Mouse (Mus musculus) heart, embryonic 15.5 days (tissue): Measurements from ENCODE around the gene Dop1b. TPM values are rescaled to one million over a fixed set of nuclear protein-coding genes. Genes with fewer than 3 reads are reported as not detected.

Experiments used
- ATAC-seq: fragments of 200-750 bp; cut with Nextera tagmentation; replicated peaks from 2 replicates; pipeline ENCODE4 v1.8.0; 2017; ENCODE audit warnings: low read depth, moderate TSS enrichment; ENCODE audit not compliant: insufficient number of reproducible peaks, insufficient read depth, low FRiP score
- H3K27ac ChIP-seq: fragments of 300-500 bp; sonication (generic); 2 replicates; pipeline ENCODE4 v1.5.1; 2015; ENCODE audit warnings: mild to moderate bottlenecking, inconsistent platforms
- H3K27me3 ChIP-seq: fragments of 300-500 bp; sonication (generic); 2 replicates; pipeline ENCODE4 v1.6.1; 2015; ENCODE audit warnings: inconsistent platforms
- H3K36me3 ChIP-seq: fragments of 300-500 bp; sonication (generic); 2 replicates; pipeline ENCODE4 v1.6.1; 2015; ENCODE audit warnings: mild to moderate bottlenecking, inconsistent platforms
- H3K4me1 ChIP-seq: fragments of 300-500 bp; sonication (generic); replicated peaks from 2 replicates; pipeline ENCODE4 v1.6.1; 2015; ENCODE audit warnings: inconsistent platforms
- H3K4me2 ChIP-seq: fragments of 300-500 bp; sonication (generic); 2 replicates; pipeline ENCODE4 v1.6.1; 2015; ENCODE audit warnings: inconsistent platforms, mild to moderate bottlenecking, moderate library complexity
- H3K4me3 ChIP-seq: fragments of 300-500 bp; sonication (generic); 2 replicates; pipeline ENCODE4 v1.5.1; 2015; ENCODE audit warnings: mild to moderate bottlenecking, inconsistent platforms
- H3K9ac ChIP-seq: fragments of 300-500 bp; sonication (generic); 2 replicates; pipeline ENCODE4 v1.6.1; 2015; ENCODE audit warnings: mild to moderate bottlenecking, inconsistent platforms
- H3K9me3 ChIP-seq: fragments of 300-500 bp; sonication (generic); replicated peaks from 2 replicates; pipeline ENCODE4 v1.6.1; 2016; ENCODE audit warnings: inconsistent platforms
- WGBS: fragments of 180-500 bp; shearing (Covaris S2); methylation state at CpG from one replicate; pipeline ENCODE4 v1.1.7; 2015; ENCODE audit warnings: mixed read lengths; 5-methylcytosine and 5-hydroxymethylcytosine counted together
- polyA plus RNA-seq: library from polyadenylated mRNA; unstranded; fragments of >200 nt; fragmentation: Nextera tagmentation; extraction: Ambion mirVana; gene quantifications from 2 replicates; pipeline ENCODE4 v1.2.1, GENCODE M21; 2015

Gene Dop1b
- polyA plus RNA-seq, 1 experiment from 2014 or later = 8.3 TPM

GRCm38 (mm10) chr16:93784175-93784574 is 72.5 kb downstream of the Dop1b start:
- no peak for ATAC-seq
- Histone ChIP-seq H3K36me3 (0 out of 2 replicates have a peak, but pooled peaks cover 5% of the 10 kb centered on the region), H3K9ac (no peak overlapping the region), H3K4me2 (no peak overlapping the region), H3K9me3 (no peaks in the 10 kb centered on the region; the same call in 1 of the 2 replicates), H3K4me3 (no peak overlapping the region), H3K27me3 (no peaks in the 10 kb centered on the region), H3K4me1 (0 out of 2 replicates have a peak, but pooled peaks cover 5% of the 10 kb centered on the region), H3K27ac (no peak overlapping the region)
- WGBS = 89% methylated on average over 7 of the region's 7 CpGs

GRCm38 (mm10) chr16:93785805-93786204 is 74.1 kb downstream of the Dop1b start:
- 0 out of 2 replicates have a peak, but pooled peaks cover 5% of the 10 kb centered on the region for H3K36me3 ChIP-seq
- no peaks in the 10 kb centered on the region; the same call in 1 of the 2 replicates for H3K9me3 ChIP-seq
- H3K9ac ChIP-seq = no peak overlapping the region
- WGBS = 8% methylated on average over 9 of the region's 9 CpGs
- H3K4me2 ChIP-seq = no peak overlapping the region
- 0 out of 2 replicates have a peak, but pooled peaks cover 5% of the 10 kb centered on the region for H3K4me1 ChIP-seq
- no peak overlapping the region for H3K4me3 ChIP-seq
- H3K27ac ChIP-seq = no peak overlapping the region
- H3K27me3 ChIP-seq = no peaks in the 10 kb centered on the region
- peak; percentile 72 for ATAC-seq

- no peak for ATAC-seq
- Histone ChIP-seq H3K4me2 (no peak overlapping the region), H3K4me1 (no peaks in the 10 kb centered on the region), H3K9ac (no peak overlapping the region), H3K4me3 (no peak overlapping the region), H3K9me3 (no peaks in the 10 kb centered on the region; the same call in 1 of the 2 replicates), H3K27ac (no peak overlapping the region), H3K36me3 (0 out of 2 replicates have a peak, but pooled peaks cover 5% of the 10 kb centered on the region), H3K27me3 (no peaks in the 10 kb centered on the region)
- 89% methylated on average over 4 of the region's 4 CpGs for WGBS
Observed at GRCm38 (mm10) chr16:93788388-93788787, 76.7 kb downstream of the Dop1b start.

GRCm38 (mm10) chr16:93788881-93789280 is 77.2 kb downstream of the Dop1b start:
- no peak for ATAC-seq
- 94% methylated on average over 8 of the region's 8 CpGs for WGBS
- no peaks in the 10 kb centered on the region for H3K27me3 ChIP-seq
- no peaks in the 10 kb centered on the region for H3K4me1 ChIP-seq
- H3K4me2 ChIP-seq = no peak overlapping the region
- H3K9me3 ChIP-seq = no peaks in the 10 kb centered on the region; the same call in 1 of the 2 replicates
- H3K36me3 ChIP-seq = 0 out of 2 replicates have a peak, but pooled peaks cover 5% of the 10 kb centered on the region
- no peak overlapping the region for H3K27ac ChIP-seq
- H3K9ac ChIP-seq = no peak overlapping the region
- no peak overlapping the region for H3K4me3 ChIP-seq

- Histone ChIP-seq H3K9ac (no peak overlapping the region), H3K4me3 (no peak overlapping the region), H3K4me2 (no peak overlapping the region), H3K9me3 (no peaks in the 10 kb centered on the region), H3K4me1 (no peaks in the 10 kb centered on the region), H3K36me3 (no peaks in the 10 kb centered on the region), H3K27ac (no peak overlapping the region), H3K27me3 (no peaks in the 10 kb centered on the region)
- no peak for ATAC-seq
- 36% methylated on average over 5 of the region's 5 CpGs for WGBS
Observed at GRCm38 (mm10) chr16:93789971-93790755, 78.5 kb downstream of the Dop1b start.

GRCm38 (mm10) chr16:93792981-93793630 is 81.4 kb downstream of the Dop1b start:
- Histone ChIP-seq H3K4me1 (peaks cover 8% of the 10 kb centered on the region), H3K4me3 (no peak overlapping the region)
- 60% methylated on average over 15 of the region's 15 CpGs for WGBS

DNA sequence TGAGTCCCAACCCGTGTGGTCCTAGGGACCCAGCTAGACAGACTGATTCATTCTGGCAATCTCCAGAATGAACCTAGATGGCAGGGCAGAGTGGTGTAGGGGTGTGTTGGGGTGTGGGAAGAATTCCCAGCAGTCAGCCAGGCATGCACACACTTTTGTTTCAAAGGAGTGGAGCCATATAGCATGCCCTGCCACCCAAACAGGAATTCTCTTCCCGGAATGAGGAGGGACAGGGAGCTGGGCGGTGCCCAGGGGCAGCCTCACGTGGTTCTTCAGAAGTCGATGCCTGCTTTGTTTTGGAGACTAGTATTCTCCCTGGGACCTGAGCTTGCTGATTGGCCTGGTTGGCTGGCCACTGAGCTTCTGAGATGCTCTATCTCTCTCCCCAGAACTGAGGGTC is 83.1 kb downstream of the Dop1b start:
- WGBS = 72% methylated on average over 5 of the region's 5 CpGs
- no peak overlapping the region for H3K4me3 ChIP-seq
- no peak overlapping the region for H3K27ac ChIP-seq
- H3K9me3 ChIP-seq = no peaks in the 10 kb centered on the region
- ATAC-seq = no peak
- no peak overlapping the region for H3K9ac ChIP-seq
- no peaks in the 10 kb centered on the region for H3K36me3 ChIP-seq
- H3K4me2 ChIP-seq = no peak overlapping the region
- H3K27me3 ChIP-seq = no peaks in the 10 kb centered on the region
- H3K4me1 ChIP-seq = peaks cover 8% of the 10 kb centered on the region

More at GRCm38 (mm10) chr16:93792981-93793630, 81.4 kb downstream of the Dop1b start:
- H3K9me3 ChIP-seq = no peaks in the 10 kb centered on the region
- H3K36me3 ChIP-seq = no peaks in the 10 kb centered on the region
- no peak overlapping the region for H3K27ac ChIP-seq
- H3K9ac ChIP-seq = no peak overlapping the region
- H3K27me3 ChIP-seq = no peaks in the 10 kb centered on the region
- ATAC-seq = no peak
- H3K4me2 ChIP-seq = no peak overlapping the region

DNA sequence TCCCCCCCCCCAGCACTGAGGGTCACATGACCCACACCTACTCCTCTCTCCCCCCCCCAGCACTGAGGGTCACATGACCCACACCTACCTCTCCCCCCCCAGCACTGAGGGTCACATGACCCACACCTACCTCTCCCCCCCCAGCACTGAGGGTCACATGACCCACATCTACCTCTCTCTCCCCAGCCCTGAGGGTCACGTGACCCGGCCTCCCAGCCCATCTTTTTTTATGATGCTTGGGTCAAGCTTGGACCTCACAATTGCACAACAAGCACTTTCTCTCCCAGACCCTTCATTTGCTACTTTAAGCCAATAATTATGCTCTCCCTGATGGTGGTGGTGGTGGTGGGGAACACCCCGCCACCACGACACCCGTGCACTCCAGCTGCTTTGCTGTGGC is 83.7 kb downstream of the Dop1b start:
- Histone ChIP-seq H3K27me3 (no peaks in the 10 kb centered on the region), H3K4me1 (peaks cover 8% of the 10 kb centered on the region), H3K9me3 (no peaks in the 10 kb centered on the region), H3K9ac (no peak overlapping the region), H3K36me3 (no peaks in the 10 kb centered on the region), H3K4me3 (no peak overlapping the region), H3K4me2 (no peak overlapping the region), H3K27ac (no peak overlapping the region)
- no peak for ATAC-seq
- 93% methylated on average over 5 of the region's 5 CpGs for WGBS

DNA sequence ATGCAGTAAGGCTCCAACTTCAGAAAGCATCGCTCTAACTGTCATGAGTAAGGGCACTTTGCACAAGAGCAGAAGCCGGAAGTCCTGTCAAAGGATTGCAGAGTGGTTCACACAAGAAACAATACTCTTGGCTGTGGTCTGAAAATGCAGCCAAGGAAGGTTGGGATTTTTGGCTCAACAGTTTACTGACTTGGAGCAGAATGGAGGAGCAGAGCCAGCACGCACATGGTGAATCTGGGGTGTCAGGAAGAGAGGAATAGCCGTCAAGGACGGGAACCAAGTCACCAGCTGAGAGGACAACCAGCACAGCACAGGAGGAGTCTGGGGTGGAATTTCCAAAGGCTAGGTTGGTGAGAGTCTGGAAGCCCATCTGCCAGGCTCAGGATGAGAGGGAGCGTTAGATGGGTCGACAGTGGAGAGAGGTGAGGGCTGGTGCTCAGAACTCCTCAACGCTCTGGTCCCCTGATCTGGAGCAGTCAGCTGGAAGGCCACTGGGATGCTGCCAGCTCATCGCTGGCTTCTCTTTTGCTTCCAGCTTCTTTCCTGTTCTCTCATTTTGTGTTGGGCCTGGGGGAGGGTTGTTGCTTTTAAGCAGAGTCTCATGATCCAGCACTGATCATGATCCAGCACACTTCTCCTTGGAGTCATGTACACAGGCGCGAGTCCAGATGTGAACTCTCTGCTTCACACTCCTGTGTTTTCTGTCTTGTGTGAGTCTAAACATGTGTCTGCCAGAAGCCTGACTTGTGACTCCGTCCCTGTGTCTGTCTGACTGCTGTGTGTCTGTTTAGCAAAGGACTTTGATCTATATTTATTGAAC is 85.5 kb downstream of the Dop1b start:
- Histone ChIP-seq H3K27me3 (no peaks in the 10 kb centered on the region), H3K9me3 (no peaks in the 10 kb centered on the region), H3K4me1 (peaks cover 8% of the 10 kb centered on the region), H3K36me3 (no peaks in the 10 kb centered on the region), H3K9ac (no peak overlapping the region), H3K4me3 (no peak overlapping the region), H3K4me2 (no peak overlapping the region), H3K27ac (0 out of 2 replicates have a peak overlapping the region, but pooled peaks have one; percentile 9)
- ATAC-seq = no peak
- WGBS = 75% methylated on average over 12 of the region's 12 CpGs

DNA sequence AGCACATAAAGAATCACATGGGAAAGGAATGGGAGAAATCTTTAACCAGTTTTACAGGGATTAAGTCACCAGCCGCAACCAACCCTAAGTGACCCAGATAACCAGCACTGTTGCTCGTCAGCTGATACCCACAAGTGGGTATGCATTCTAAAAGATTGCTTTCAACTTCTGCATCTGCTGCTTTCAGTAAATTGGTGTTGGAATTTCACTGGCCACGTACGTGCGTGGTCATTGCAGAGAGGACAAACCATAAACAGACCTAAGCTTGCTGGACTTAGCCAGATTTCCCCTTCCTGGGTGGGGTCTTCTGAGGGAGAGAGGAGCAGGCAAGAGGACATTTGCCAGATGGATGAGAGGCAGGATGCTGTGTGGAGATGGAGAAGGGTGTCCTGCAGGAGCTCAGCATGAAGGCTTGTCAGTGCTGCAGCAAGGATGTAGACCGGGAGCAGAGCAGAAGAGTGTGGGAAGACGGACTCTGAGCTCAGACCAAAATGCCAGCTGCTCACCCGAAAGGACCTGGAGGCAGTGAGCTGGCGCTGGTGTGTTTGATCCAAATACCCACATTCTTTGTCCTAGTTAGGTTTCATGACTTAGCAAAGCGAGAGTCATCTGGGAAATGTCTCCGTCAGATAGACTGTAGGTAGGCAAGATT is 86.3 kb downstream of the Dop1b start:
- no peak overlapping the region for H3K27ac ChIP-seq
- no peak overlapping the region for H3K9ac ChIP-seq
- no peaks in the 10 kb centered on the region for H3K9me3 ChIP-seq
- H3K4me1 ChIP-seq = peaks cover 8% of the 10 kb centered on the region
- 61% methylated on average over 11 of the region's 11 CpGs for WGBS
- H3K4me2 ChIP-seq = no peak overlapping the region
- ATAC-seq = no peak
- H3K36me3 ChIP-seq = no peaks in the 10 kb centered on the region
- no peaks in the 10 kb centered on the region for H3K27me3 ChIP-seq
- H3K4me3 ChIP-seq = no peak overlapping the region
